Mouse (Mus musculus): Measurements from ENCODE around the gene Pptc7. TPM values are rescaled to one million over a fixed set of nuclear protein-coding genes. Genes with fewer than 3 reads are reported as not detected.

Pptc7 gene
- polyA plus RNA-seq, 1 experiment from 2014 or later: 8.3 TPM

- Histone ChIP-seq H3K9me3 (replicated peaks; ENCODE audit: control insufficient read depth, low read length) (no peaks in the 10 kb centered on the region), H3K27ac (ENCODE audit: low read length) (no peak overlapping the region), H3K4me1 (ENCODE audit: control insufficient read depth, insufficient read depth, low read length) (no peaks in the 10 kb centered on the region), H3K9ac (ENCODE audit: low read length) (no peak overlapping the region), H3K27me3 (ENCODE audit: control insufficient read depth, insufficient read depth, low read length) (no peaks in the 10 kb centered on the region), H3K4me3 (replicated peaks; ENCODE audit: low read length) (no peak overlapping the region), H3K36me3 (ENCODE audit: control insufficient read depth, insufficient read depth, low read length) (no peaks in the 10 kb centered on the region), H3K4me2 (ENCODE audit: low read depth, low read length) (no peak overlapping the region)
- ATAC-seq (ENCODE audit: insufficient read depth, low FRiP score): no peak
- WGBS: 72% methylated on average over 3 of the region's 3 CpGs
Observed at GRCm38 (mm10) chr5:122245186-122245585, 39.0 kb upstream of the Pptc7 start.

DNA sequence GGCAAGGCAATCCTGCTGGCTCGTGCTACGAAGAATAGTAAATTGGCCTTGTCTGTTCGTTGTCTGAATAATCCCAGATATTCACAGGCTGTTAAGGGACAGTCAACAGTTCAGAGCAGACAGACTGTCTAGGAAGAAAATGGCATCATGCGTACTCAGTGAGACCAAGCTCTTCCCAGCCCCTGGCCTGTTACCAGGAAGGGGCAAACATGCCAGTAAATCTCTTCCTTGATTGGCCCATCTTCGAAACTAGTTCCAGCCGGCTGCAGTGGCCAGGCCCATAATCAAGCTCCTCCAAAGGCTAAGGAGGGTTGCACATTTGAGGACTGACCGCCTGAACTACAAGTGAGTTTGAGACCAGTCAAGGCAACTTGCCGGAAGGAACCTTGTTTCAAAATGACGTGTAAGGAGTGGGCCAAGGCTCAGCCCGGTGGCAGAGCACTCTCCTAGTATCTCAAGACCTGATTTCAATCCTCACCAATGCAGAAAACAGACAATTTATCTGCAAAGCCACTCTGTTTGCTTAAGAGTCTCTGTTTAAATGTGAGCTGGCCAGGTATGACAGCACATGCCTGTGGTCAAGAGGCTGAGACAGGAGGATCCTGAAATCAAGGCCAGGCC lies 37.5 kb upstream of the Pptc7 start:
- Histone ChIP-seq H3K9me3 (replicated peaks; ENCODE audit: control insufficient read depth, low read length) (no peaks in the 10 kb centered on the region), H3K36me3 (ENCODE audit: control insufficient read depth, insufficient read depth, low read length) (no peaks in the 10 kb centered on the region), H3K4me1 (ENCODE audit: control insufficient read depth, insufficient read depth, low read length) (no peaks in the 10 kb centered on the region), H3K9ac (ENCODE audit: low read length) (no peak overlapping the region), H3K27ac (ENCODE audit: low read length) (no peak overlapping the region), H3K4me3 (replicated peaks; ENCODE audit: low read length) (no peak overlapping the region), H3K27me3 (ENCODE audit: control insufficient read depth, insufficient read depth, low read length) (no peaks in the 10 kb centered on the region), H3K4me2 (ENCODE audit: low read depth, low read length) (no peak overlapping the region)
- WGBS: 84% methylated on average over 10 of the region's 10 CpGs
- no peak for ATAC-seq (ENCODE audit: insufficient read depth, low FRiP score)

- Histone ChIP-seq H3K4me3 (replicated peaks; ENCODE audit: low read length) (no peak overlapping the region), H3K27ac (ENCODE audit: low read length) (no peak overlapping the region), H3K4me2 (ENCODE audit: low read depth, low read length) (no peak overlapping the region), H3K4me1 (ENCODE audit: control insufficient read depth, insufficient read depth, low read length) (no peaks in the 10 kb centered on the region), H3K36me3 (ENCODE audit: control insufficient read depth, insufficient read depth, low read length) (no peaks in the 10 kb centered on the region), H3K9ac (ENCODE audit: low read length) (no peak overlapping the region), H3K9me3 (replicated peaks; ENCODE audit: control insufficient read depth, low read length) (no peaks in the 10 kb centered on the region), H3K27me3 (ENCODE audit: control insufficient read depth, insufficient read depth, low read length) (no peaks in the 10 kb centered on the region)
- ATAC-seq (ENCODE audit: insufficient read depth, low FRiP score): no peak
- 84% methylated on average over 11 of the region's 11 CpGs for WGBS
Observed at GRCm38 (mm10) chr5:122247529-122247928, 36.6 kb upstream of the Pptc7 start.

DNA sequence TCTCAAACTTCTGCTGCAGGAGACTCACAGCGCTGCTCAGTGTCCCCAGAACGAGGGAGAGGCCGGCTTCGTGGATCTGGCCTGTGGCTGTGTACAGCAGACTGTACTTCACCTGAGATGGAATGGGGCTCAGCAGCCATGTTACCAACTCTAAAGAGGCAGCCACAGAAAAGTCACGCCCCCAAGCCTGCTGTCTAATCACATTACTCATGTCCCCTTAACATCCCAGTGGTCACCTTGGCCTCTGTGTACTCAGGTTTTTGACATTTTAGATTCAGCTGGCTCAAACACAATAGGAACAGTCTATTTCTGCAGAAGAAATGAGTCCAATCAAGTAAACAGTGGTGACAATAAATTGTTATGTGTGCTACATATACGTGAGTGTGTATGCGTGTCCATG lies 36.2 kb upstream of the Pptc7 start:
- no peak for ATAC-seq (ENCODE audit: insufficient read depth, low FRiP score)
- Histone ChIP-seq H3K27me3 (ENCODE audit: control insufficient read depth, insufficient read depth, low read length) (no peaks in the 10 kb centered on the region), H3K9ac (ENCODE audit: low read length) (no peak overlapping the region), H3K36me3 (ENCODE audit: control insufficient read depth, insufficient read depth, low read length) (no peaks in the 10 kb centered on the region), H3K4me1 (ENCODE audit: control insufficient read depth, insufficient read depth, low read length) (no peaks in the 10 kb centered on the region), H3K27ac (ENCODE audit: low read length) (no peak overlapping the region), H3K4me2 (ENCODE audit: low read depth, low read length) (no peak overlapping the region), H3K4me3 (replicated peaks; ENCODE audit: low read length) (no peak overlapping the region), H3K9me3 (replicated peaks; ENCODE audit: control insufficient read depth, low read length) (no peaks in the 10 kb centered on the region)
- WGBS: 93% methylated on average over 7 of the region's 7 CpGs

DNA sequence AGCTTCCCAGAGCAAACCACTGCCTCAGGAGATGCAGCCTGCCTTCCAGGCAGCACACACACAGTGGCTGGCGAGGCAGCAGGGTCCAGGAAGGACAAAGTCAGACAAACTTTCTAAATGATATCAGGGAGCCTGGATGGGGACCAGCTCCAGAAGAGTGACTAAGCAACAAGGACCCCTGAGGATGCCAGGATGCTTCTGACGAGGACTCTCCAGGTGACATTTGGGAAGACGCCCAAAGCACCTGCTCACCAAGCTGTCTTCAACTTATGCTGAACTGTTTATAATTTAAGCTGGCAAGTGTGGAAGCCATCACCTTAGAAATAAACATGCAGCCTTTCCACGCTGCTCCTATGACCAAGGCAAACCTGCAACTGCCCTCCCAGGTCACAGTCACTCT lies 34.9 kb upstream of the Pptc7 start:
- Histone ChIP-seq H3K36me3 (ENCODE audit: control insufficient read depth, insufficient read depth, low read length) (no peaks in the 10 kb centered on the region), H3K27me3 (ENCODE audit: control insufficient read depth, insufficient read depth, low read length) (no peaks in the 10 kb centered on the region), H3K27ac (ENCODE audit: low read length) (no peak overlapping the region), H3K4me3 (replicated peaks; ENCODE audit: low read length) (no peak overlapping the region), H3K9ac (ENCODE audit: low read length) (no peak overlapping the region), H3K4me1 (ENCODE audit: control insufficient read depth, insufficient read depth, low read length) (no peaks in the 10 kb centered on the region), H3K9me3 (replicated peaks; ENCODE audit: control insufficient read depth, low read length) (no peaks in the 10 kb centered on the region), H3K4me2 (ENCODE audit: low read depth, low read length) (no peak overlapping the region)
- 82% methylated on average over 4 of the region's 4 CpGs for WGBS
- no peak for ATAC-seq (ENCODE audit: insufficient read depth, low FRiP score)

DNA sequence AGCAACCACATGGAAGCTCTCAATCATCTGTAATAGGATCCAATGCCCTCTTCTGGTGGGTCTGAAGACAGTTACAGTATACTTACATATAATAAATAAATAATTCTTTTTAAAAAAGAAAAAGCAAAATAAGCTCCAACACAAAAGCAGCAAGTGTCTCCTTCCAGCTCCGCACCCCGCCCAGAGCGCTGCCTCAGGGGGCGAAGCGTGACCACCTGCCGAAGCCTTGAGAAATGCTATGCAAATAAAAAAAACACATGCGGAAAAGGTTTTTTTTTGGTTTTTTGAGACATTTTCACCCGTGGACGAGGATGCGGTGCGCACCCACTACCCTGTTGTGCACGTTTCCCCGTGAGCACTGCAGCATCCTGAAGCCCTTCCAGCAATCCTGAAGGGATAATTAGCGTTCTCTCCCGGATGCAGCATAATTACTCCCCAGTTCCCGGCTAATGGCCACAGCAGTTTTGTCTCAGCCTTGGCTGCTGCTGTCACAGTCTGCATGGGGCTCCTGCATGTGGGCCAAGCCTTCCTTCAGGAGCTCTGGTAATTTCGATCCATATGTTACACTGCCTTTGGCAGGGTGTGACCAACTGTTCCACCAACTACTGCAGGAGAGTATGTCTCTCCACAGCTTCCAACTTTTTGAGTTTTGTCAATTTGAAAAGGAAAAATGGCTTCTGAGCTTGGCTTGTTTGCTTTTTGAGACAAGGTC lies 32.1 kb upstream of the Pptc7 start:
- 0 out of 2 replicates have a peak, but pooled peaks cover 5% of the 10 kb centered on the region for H3K36me3 ChIP-seq (ENCODE audit: control insufficient read depth, insufficient read depth, low read length)
- no peak overlapping the region for H3K9ac ChIP-seq (ENCODE audit: low read length)
- no peak overlapping the region for H3K4me3 ChIP-seq (replicated peaks; ENCODE audit: low read length)
- H3K4me2 ChIP-seq (ENCODE audit: low read depth, low read length): no peak overlapping the region
- no peaks in the 10 kb centered on the region for H3K27me3 ChIP-seq (ENCODE audit: control insufficient read depth, insufficient read depth, low read length)
- H3K27ac ChIP-seq (ENCODE audit: low read length): no peak overlapping the region
- no peaks in the 10 kb centered on the region for H3K9me3 ChIP-seq (replicated peaks; ENCODE audit: control insufficient read depth, low read length)
- no peak for ATAC-seq (ENCODE audit: insufficient read depth, low FRiP score)
- WGBS: 92% methylated on average over 17 of the region's 17 CpGs
- H3K4me1 ChIP-seq (ENCODE audit: control insufficient read depth, insufficient read depth, low read length): no peaks in the 10 kb centered on the region

- 0 out of 2 replicates have a peak, but pooled peaks cover 5% of the 10 kb centered on the region for H3K36me3 ChIP-seq (ENCODE audit: control insufficient read depth, insufficient read depth, low read length)
- no peak overlapping the region for H3K27ac ChIP-seq (ENCODE audit: low read length)
- no peak overlapping the region for H3K4me3 ChIP-seq (replicated peaks; ENCODE audit: low read length)
- 80% methylated on average over 6 of the region's 6 CpGs for WGBS
- H3K9ac ChIP-seq (ENCODE audit: low read length): no peak overlapping the region
- ATAC-seq (ENCODE audit: insufficient read depth, low FRiP score): no peak
- peaks cover 3% of the 10 kb centered on the region; the same call in 1 of the 2 replicates for H3K4me1 ChIP-seq (ENCODE audit: control insufficient read depth, insufficient read depth, low read length)
- H3K4me2 ChIP-seq (ENCODE audit: low read depth, low read length): no peak overlapping the region
- H3K9me3 ChIP-seq (replicated peaks; ENCODE audit: control insufficient read depth, low read length): no peaks in the 10 kb centered on the region
- no peaks in the 10 kb centered on the region for H3K27me3 ChIP-seq (ENCODE audit: control insufficient read depth, insufficient read depth, low read length)
Observed at GRCm38 (mm10) chr5:122258027-122258741, 26.0 kb upstream of the Pptc7 start.

DNA sequence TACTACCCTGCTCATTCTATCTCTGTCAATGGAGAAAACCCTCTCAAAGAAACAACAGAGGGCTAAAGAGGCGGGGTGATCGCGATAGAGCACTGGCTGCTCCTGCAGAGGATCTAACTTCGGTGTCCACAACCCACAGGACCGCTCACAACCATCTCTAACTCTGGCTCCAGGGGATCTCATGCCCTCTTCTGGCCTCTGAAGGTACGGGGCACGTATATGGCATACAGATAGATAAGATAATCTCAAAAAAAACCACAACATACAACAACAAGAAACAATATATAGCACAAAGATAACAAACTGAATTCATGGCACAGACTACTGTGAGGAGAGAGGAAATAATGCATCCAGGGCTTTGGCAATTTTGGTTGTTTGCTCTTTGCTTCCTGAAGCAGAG lies 22.1 kb upstream of the Pptc7 start:
- peaks cover 8% of the 10 kb centered on the region; the same call in 1 of the 2 replicates for H3K4me1 ChIP-seq (ENCODE audit: control insufficient read depth, insufficient read depth, low read length)
- H3K27ac ChIP-seq (ENCODE audit: low read length): no peak overlapping the region
- WGBS: 58% methylated on average over 7 of the region's 7 CpGs
- no peak overlapping the region for H3K4me2 ChIP-seq (ENCODE audit: low read depth, low read length)
- H3K9ac ChIP-seq (ENCODE audit: low read length): no peak overlapping the region
- no peaks in the 10 kb centered on the region for H3K9me3 ChIP-seq (replicated peaks; ENCODE audit: control insufficient read depth, low read length)
- no peaks in the 10 kb centered on the region for H3K36me3 ChIP-seq (ENCODE audit: control insufficient read depth, insufficient read depth, low read length)
- H3K27me3 ChIP-seq (ENCODE audit: control insufficient read depth, insufficient read depth, low read length): no peaks in the 10 kb centered on the region
- no peak overlapping the region for H3K4me3 ChIP-seq (replicated peaks; ENCODE audit: low read length)
- ATAC-seq (ENCODE audit: insufficient read depth, low FRiP score): no peak
